Mouse (Mus musculus) thymus, adult 2 months (tissue): ENCODE results near the gene Gm12166. TPM values are rescaled to one million over a fixed set of nuclear protein-coding genes. Genes with fewer than 3 reads are reported as not detected.
A peak's percentile ranks its signal among the peaks of the same experiment; 100 is the strongest.

Experiments
- DNase-seq: peaks from one replicate; pipeline ENCODE4 v3.0.0; 2021
- H3K27ac ChIP-seq: fragments of 200-500 bp; 2 replicates; pipeline ENCODE4 v1.5.1; 2012; ENCODE audit warnings: low read length, control low read depth; ENCODE audit not compliant: control insufficient read depth, insufficient read depth
- H3K27me3 ChIP-seq: fragments of 200-500 bp; 2 replicates; pipeline ENCODE4 v1.6.1; 2012; ENCODE audit warnings: mild to moderate bottlenecking, low read length, moderate library complexity, mixed read lengths; ENCODE audit not compliant: control insufficient read depth, insufficient read depth
- H3K36me3 ChIP-seq: fragments of 200-500 bp; 2 replicates; pipeline ENCODE4 v1.6.1; 2012; ENCODE audit warnings: mild to moderate bottlenecking, low read length, moderate library complexity; ENCODE audit not compliant: control insufficient read depth, insufficient read depth
- H3K4me1 ChIP-seq: fragments of 200-500 bp; replicated peaks from 2 replicates; pipeline ENCODE4 v1.6.1; 2012; ENCODE audit warnings: low read length; ENCODE audit not compliant: control insufficient read depth, insufficient read depth
- H3K4me3 ChIP-seq: fragments of 200-500 bp; 2 replicates; pipeline ENCODE4 v1.5.1; 2012; ENCODE audit warnings: mild to moderate bottlenecking, low read length, control low read depth, moderate library complexity; ENCODE audit not compliant: control insufficient read depth, insufficient read depth
- CTCF ChIP-seq: fragments of 200-500 bp; IDR thresholded peaks from 2 replicates; pipeline ENCODE4 v1.5.1; 2012; ENCODE audit warnings: mild to moderate bottlenecking, control low read depth, low read length, moderate library complexity, borderline replicate concordance; ENCODE audit not compliant: control insufficient read depth, poor library complexity, insufficient read depth; ENCODE audit errors: extremely low read depth
- POLR2A ChIP-seq: fragments of 200-500 bp; IDR thresholded peaks from 2 replicates; pipeline ENCODE4 v1.6.1; 2012; ENCODE audit warnings: mild to moderate bottlenecking, low read length, control low read depth, moderate library complexity; ENCODE audit not compliant: control insufficient read depth, poor library complexity, insufficient read depth; ENCODE audit errors: extremely low read depth
- WGBS: fragments of 180-500 bp; shearing (Covaris S2); methylation state at CpG from one replicate; pipeline ENCODE4 v1.1.7; 2018; 5-methylcytosine and 5-hydroxymethylcytosine counted together
- polyA plus RNA-seq: library from polyadenylated mRNA; depleted of rRNA; stranded (reverse); fragments of >200 nt; gene quantifications from 2 replicates; pipeline ENCODE4 v1.2.3, GENCODE M21; 2012

Gm12166 gene
- polyA plus RNA-seq, 1 experiment, result 28.5 TPM

- 68% methylated on average over 8 of the region's 8 CpGs for WGBS
- Histone ChIP-seq H3K36me3 (no peaks in the 10 kb centered on the region), H3K27me3 (no peaks in the 10 kb centered on the region; the same call in 1 of the 2 replicates), H3K27ac (no peak overlapping the region), H3K4me1 (peaks cover 5% of the 10 kb centered on the region; the same call in 1 of the 2 replicates), H3K4me3 (no peak overlapping the region)
- peak; percentile 28 for DNase-seq
- TF ChIP-seq CTCF (no peak), POLR2A (no peak)
Observed at GRCm38 (mm10) chr11:46059887-46060650, 7.9 kb upstream of the Gm12166 start.

GRCm38 (mm10) chr11:46058916-46059315, 6.8 kb upstream of the Gm12166 start:
- Histone ChIP-seq H3K27ac (no peak overlapping the region), H3K36me3 (no peaks in the 10 kb centered on the region), H3K27me3 (no peaks in the 10 kb centered on the region; the same call in 1 of the 2 replicates), H3K4me1 (peaks cover 5% of the 10 kb centered on the region; the same call in 1 of the 2 replicates), H3K4me3 (no peak overlapping the region)
- WGBS, result 96% methylated on average over 4 of the region's 4 CpGs
- TF ChIP-seq POLR2A (no peak), CTCF (no peak)
- DNase-seq, result no peak

- DNase-seq, result no peak
- Histone ChIP-seq H3K36me3 (no peaks in the 10 kb centered on the region), H3K27me3 (no peaks in the 10 kb centered on the region; the same call in 1 of the 2 replicates), H3K4me3 (no peak overlapping the region), H3K27ac (no peak overlapping the region), H3K4me1 (0 out of 2 replicates have a peak, but pooled peaks cover 2% of the 10 kb centered on the region)
- 81% methylated on average over 9 of the region's 9 CpGs for WGBS
- no peak for TF ChIP-seq POLR2A
- no peak for TF ChIP-seq CTCF
Observed at GRCm38 (mm10) chr11:46058011-46058410, 5.9 kb upstream of the Gm12166 start.

- Histone ChIP-seq H3K36me3 (no peaks in the 10 kb centered on the region), H3K27me3 (no peaks in the 10 kb centered on the region; the same call in 1 of the 2 replicates), H3K27ac (no peak overlapping the region; the same call in 1 of the 2 replicates), H3K4me1 (0 out of 2 replicates have a peak, but pooled peaks cover 2% of the 10 kb centered on the region), H3K4me3 (peak overlapping the region; percentile 45)
- no peak for DNase-seq
- 11% methylated on average over 25 of the region's 25 CpGs for WGBS
- TF ChIP-seq POLR2A (no peak), CTCF (no peak)
Observed at GRCm38 (mm10) chr11:46056770-46057411, 4.8 kb upstream of the Gm12166 start.

GRCm38 (mm10) chr11:46055896-46056769, 4.0 kb upstream of the Gm12166 start, which contains the start of gene Adam19:
TSS of gene Adam19 (plus strand) at chr11:46055992.
- Histone ChIP-seq H3K27ac (0 out of 2 replicates have a peak within 1 kb of the TSS, but pooled peaks have one; percentile 1), H3K27me3 (no peaks in the 10 kb centered on the region; the same call in 1 of the 2 replicates), H3K4me3 (peak within 1 kb of the TSS; percentile 45), H3K4me1 (0 out of 2 replicates have a peak, but pooled peaks cover 2% of the 10 kb centered on the region), H3K36me3 (no peaks in the 10 kb centered on the region)
- no peak for TF ChIP-seq POLR2A
- peak; percentile 27 for DNase-seq
- 7% methylated on average over 51 of the region's 51 CpGs for WGBS
